Mouse (Mus musculus) embryonic facial prominence, embryonic 13.5 days (tissue): ENCODE results near the gene Dazl. TPM values are rescaled to one million over a fixed set of nuclear protein-coding genes. Genes with fewer than 3 reads are reported as not detected.

ENCODE experiments used
- ATAC-seq: fragments of 200-750 bp; cut with Nextera tagmentation; 2 replicates; pipeline ENCODE4 v1.8.0; 2017; ENCODE audit warnings: low read depth; ENCODE audit not compliant: insufficient number of reproducible peaks, insufficient read depth, low FRiP score, low TSS enrichment
- H3K27ac ChIP-seq: fragments of 300-500 bp; sonication (generic); 2 replicates; pipeline ENCODE4 v1.5.1; 2015; ENCODE audit warnings: moderate library complexity, mild to moderate bottlenecking, inconsistent platforms
- H3K27me3 ChIP-seq: fragments of 300-500 bp; sonication (generic); 2 replicates; pipeline ENCODE4 v1.6.1; 2015; ENCODE audit warnings: mild to moderate bottlenecking, inconsistent platforms
- H3K36me3 ChIP-seq: fragments of 300-500 bp; sonication (generic); 2 replicates; pipeline ENCODE4 v1.6.1; 2015; ENCODE audit warnings: mild to moderate bottlenecking, inconsistent platforms
- H3K4me1 ChIP-seq: fragments of 300-500 bp; sonication (generic); 2 replicates; pipeline ENCODE4 v1.6.1; 2015; ENCODE audit warnings: inconsistent platforms
- H3K4me2 ChIP-seq: fragments of 300-500 bp; sonication (generic); 2 replicates; pipeline ENCODE4 v1.6.1; 2015; ENCODE audit warnings: moderate library complexity, mild to moderate bottlenecking, inconsistent platforms
- H3K4me3 ChIP-seq: fragments of 300-500 bp; sonication (generic); 2 replicates; pipeline ENCODE4 v1.5.1; 2015; ENCODE audit warnings: mild to moderate bottlenecking, inconsistent platforms
- H3K9ac ChIP-seq: fragments of 300-500 bp; sonication (generic); 2 replicates; pipeline ENCODE4 v1.6.1; 2015; ENCODE audit warnings: mild to moderate bottlenecking, inconsistent platforms
- H3K9me3 ChIP-seq: fragments of 300-500 bp; sonication (generic); 2 replicates; pipeline ENCODE4 v1.6.1; 2016; ENCODE audit warnings: inconsistent platforms
- WGBS: fragments of 180-500 bp; shearing (Covaris S2); methylation state at CpG from one replicate; pipeline ENCODE4 v1.1.7; 2015; ENCODE audit warnings: mixed read lengths; 5-methylcytosine and 5-hydroxymethylcytosine counted together
- polyA plus RNA-seq: library from polyadenylated mRNA; unstranded; fragments of >200 nt; fragmentation: Nextera tagmentation; extraction: Ambion mirVana; gene quantifications from 2 replicates; pipeline ENCODE4 v1.2.1, GENCODE M21; 2015

Dazl gene
- polyA plus RNA-seq = 0.44 and 0.58 TPM in 2 replicates

GRCm38 (mm10) chr17:50293241-50293731 lies at the start of gene Dazl:
Dazl (minus strand) TSS chr17:50293636.
- H3K9me3 ChIP-seq = peaks cover 10% of the 10 kb centered on the region
- H3K9ac ChIP-seq = peak within 1 kb of the TSS; percentile 72
- WGBS = 91% methylated on average over 43 of the region's 43 CpGs
- ATAC-seq = 0 out of 2 replicates have a peak, but pooled peaks have one; percentile 22
- peaks cover 6% of the 10 kb centered on the region; the same call in 1 of the 2 replicates for H3K36me3 ChIP-seq
- H3K4me2 ChIP-seq = peak within 1 kb of the TSS; percentile 68
- peak within 1 kb of the TSS; percentile 49 for H3K4me3 ChIP-seq
- H3K4me1 ChIP-seq = 0 out of 2 replicates have a peak, but pooled peaks cover 2% of the 10 kb centered on the region
- peak within 1 kb of the TSS; percentile 76 for H3K27ac ChIP-seq
- no peaks in the 10 kb centered on the region for H3K27me3 ChIP-seq

DNA sequence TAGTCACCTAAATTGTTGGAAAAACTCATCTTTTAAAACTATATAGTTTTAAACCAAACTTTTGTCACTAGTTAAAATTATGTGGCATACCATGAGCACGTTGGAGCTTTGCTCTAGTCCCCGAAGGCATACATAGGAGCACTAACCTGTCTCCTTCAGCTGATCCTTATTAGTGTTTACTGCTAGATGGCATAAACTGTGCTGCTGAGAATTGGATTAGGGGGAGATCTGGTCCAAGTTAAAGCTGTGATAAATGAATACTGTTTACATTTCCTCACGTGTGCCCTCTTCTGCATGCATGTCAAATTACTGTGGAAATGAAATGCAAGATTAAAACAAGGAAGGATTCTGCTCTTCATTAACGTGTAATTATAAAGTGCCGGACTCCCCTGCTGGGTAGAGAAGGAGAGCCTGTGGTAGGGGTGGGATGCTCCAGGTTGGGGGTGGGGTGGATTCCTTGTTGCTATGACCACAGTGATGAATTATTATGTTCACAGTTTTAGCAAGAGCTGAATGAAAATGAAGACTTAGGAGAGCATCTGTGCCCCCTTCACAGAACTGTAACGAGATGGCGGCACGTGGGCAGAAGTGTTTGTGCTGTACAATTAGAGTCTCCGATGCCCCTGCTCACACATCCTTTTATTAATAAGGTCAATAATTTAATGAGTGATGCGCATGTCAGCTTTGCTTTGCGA lies 48.6 kb upstream of the Dazl start:
- peaks cover 5% of the 10 kb centered on the region; the same call in 1 of the 2 replicates for H3K4me1 ChIP-seq
- no peak overlapping the region for H3K4me2 ChIP-seq
- ATAC-seq = no peak
- H3K9me3 ChIP-seq = no peaks in the 10 kb centered on the region
- WGBS = 57% methylated on average over 11 of the region's 11 CpGs
- no peak overlapping the region for H3K9ac ChIP-seq
- H3K36me3 ChIP-seq = no peaks in the 10 kb centered on the region
- no peak overlapping the region for H3K27ac ChIP-seq
- no peaks in the 10 kb centered on the region for H3K27me3 ChIP-seq
- H3K4me3 ChIP-seq = no peak overlapping the region

DNA sequence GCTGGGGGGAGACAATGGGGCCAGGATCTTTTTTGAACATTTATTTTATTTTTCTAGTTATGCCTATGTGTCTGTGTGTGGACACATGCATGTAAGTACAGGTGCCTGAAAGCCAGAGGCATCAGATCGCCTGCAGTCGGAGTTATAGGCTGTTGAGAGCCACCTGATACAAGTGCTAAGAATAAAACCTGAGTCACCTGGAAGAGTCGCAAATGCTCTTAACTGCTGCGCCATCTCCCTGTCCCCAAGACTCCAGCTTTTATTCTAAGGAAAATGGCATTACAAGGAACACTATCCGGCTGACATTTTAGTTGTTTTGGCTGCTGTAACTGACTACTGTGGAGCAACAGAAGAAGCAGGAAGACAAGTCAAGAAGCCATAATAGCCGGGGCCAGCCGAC lies 45.5 kb upstream of the Dazl start:
- Histone ChIP-seq H3K4me2 (no peak overlapping the region), H3K9ac (no peak overlapping the region), H3K4me3 (no peak overlapping the region), H3K27ac (no peak overlapping the region), H3K27me3 (no peaks in the 10 kb centered on the region), H3K4me1 (peaks cover 5% of the 10 kb centered on the region; the same call in 1 of the 2 replicates), H3K9me3 (no peaks in the 10 kb centered on the region), H3K36me3 (no peaks in the 10 kb centered on the region)
- no peak for ATAC-seq
- 89% methylated on average over 7 of the region's 7 CpGs for WGBS

DNA sequence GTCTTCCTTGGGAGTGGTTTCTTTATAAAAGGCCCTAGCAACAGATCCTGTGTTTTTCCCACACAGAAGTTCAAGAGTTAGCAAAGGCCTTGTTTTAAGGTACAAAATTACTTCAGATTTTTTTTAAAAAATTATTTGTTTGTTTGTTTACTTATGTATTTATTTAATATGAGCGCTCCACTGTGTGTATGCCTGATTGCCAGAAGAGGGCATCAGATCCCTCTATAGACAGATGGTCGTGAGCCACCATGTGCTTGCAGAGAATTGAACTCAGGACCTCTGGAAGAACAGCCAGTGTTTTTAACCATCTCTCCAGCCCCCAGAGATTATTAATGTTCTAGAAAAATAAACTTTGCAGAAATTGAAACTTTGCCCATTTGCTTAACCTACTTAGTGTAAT lies 42.3 kb upstream of the Dazl start:
- 68% methylated on average over 2 of the region's 2 CpGs for WGBS
- Histone ChIP-seq H3K36me3 (no peaks in the 10 kb centered on the region), H3K27me3 (no peaks in the 10 kb centered on the region), H3K4me1 (no peaks in the 10 kb centered on the region), H3K4me2 (no peak overlapping the region), H3K9ac (no peak overlapping the region), H3K9me3 (no peaks in the 10 kb centered on the region), H3K27ac (no peak overlapping the region), H3K4me3 (no peak overlapping the region)
- no peak for ATAC-seq

GRCm38 (mm10) chr17:50334694-50335093 lies 41.3 kb upstream of the Dazl start:
- Histone ChIP-seq H3K36me3 (no peaks in the 10 kb centered on the region), H3K4me1 (no peaks in the 10 kb centered on the region), H3K4me2 (no peak overlapping the region), H3K27me3 (no peaks in the 10 kb centered on the region), H3K9me3 (no peaks in the 10 kb centered on the region), H3K27ac (no peak overlapping the region), H3K9ac (no peak overlapping the region), H3K4me3 (no peak overlapping the region)
- ATAC-seq = no peak
- WGBS = 81% methylated on average over 5 of the region's 5 CpGs

GRCm38 (mm10) chr17:50332012-50332300 lies 38.5 kb upstream of the Dazl start:
- ATAC-seq = no peak
- Histone ChIP-seq H3K27me3 (no peaks in the 10 kb centered on the region), H3K4me2 (no peak overlapping the region), H3K9me3 (no peaks in the 10 kb centered on the region), H3K4me3 (no peak overlapping the region), H3K36me3 (no peaks in the 10 kb centered on the region), H3K27ac (no peak overlapping the region), H3K9ac (no peak overlapping the region), H3K4me1 (no peaks in the 10 kb centered on the region)
- WGBS = 83% methylated on average over 7 of the region's 7 CpGs

DNA sequence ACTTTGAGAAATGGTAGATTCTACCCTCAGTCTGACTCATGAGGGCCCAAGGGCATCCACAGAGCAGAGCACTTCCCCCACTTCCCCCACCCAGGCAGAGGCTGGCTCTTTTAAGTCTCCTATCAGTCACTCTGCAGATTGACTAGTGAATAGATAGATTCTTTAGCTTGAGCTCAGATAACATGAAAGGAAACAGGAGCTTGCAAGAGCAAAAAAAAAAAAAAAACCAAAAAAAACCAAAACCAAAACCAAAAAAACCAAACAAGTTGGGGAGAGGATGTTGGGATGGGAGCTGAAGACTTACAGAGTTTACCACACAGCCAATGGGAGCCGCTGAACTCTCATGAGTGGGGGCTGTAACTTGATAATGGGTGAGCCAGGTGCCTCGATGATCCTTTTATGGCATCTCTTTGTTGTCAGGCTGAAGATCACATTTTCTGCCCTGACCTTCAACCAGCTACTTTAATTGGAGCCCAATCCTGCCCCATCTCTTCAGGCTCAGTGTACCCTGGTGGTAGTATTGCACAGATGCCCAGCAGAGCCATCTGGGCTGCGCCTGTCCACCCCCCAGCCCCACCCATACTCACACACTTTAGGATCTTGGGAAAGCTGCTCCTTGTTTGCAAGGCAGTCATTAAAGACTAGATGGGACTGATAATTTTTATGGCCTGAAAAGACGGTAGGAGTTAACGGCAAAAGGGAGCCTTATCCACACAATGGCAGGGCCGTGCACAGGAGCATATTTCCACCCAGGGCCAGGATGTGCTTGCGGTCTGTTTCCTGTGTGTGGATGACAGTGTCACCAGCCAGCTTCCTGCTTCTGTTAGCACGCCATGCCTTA lies 38.0 kb upstream of the Dazl start:
- 72% methylated on average over 8 of the region's 8 CpGs for WGBS
- ATAC-seq = no peak
- H3K4me2 ChIP-seq = no peak overlapping the region
- H3K27me3 ChIP-seq = no peaks in the 10 kb centered on the region
- no peaks in the 10 kb centered on the region for H3K4me1 ChIP-seq
- H3K27ac ChIP-seq = no peak overlapping the region
- no peaks in the 10 kb centered on the region for H3K9me3 ChIP-seq
- H3K9ac ChIP-seq = no peak overlapping the region
- H3K4me3 ChIP-seq = no peak overlapping the region
- no peaks in the 10 kb centered on the region for H3K36me3 ChIP-seq

DNA sequence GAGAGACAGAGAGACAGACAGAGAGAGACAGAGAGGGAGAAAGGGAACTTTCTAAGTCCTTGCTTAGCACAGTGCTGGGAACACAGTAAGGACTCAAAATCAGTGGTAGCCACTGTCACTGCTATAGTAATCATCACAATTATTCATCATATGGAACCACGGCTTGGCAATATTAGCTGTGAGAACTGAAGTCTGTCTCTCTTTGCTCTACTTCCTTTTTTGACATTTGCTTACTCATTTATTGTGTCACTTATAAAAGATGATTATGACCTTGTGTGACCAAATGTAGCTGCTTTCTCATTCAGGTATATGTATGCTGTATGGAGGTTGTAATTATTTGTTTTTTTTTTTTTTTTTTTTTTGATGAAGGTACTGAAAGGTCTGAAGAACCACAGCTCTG lies 36.8 kb upstream of the Dazl start:
- Histone ChIP-seq H3K9me3 (no peaks in the 10 kb centered on the region), H3K27ac (no peak overlapping the region), H3K4me3 (no peak overlapping the region), H3K4me2 (no peak overlapping the region), H3K27me3 (no peaks in the 10 kb centered on the region), H3K9ac (no peak overlapping the region), H3K4me1 (no peaks in the 10 kb centered on the region), H3K36me3 (no peaks in the 10 kb centered on the region)
- WGBS = 94% methylated on average over 1 of the region's 1 CpGs
- no peak for ATAC-seq

DNA sequence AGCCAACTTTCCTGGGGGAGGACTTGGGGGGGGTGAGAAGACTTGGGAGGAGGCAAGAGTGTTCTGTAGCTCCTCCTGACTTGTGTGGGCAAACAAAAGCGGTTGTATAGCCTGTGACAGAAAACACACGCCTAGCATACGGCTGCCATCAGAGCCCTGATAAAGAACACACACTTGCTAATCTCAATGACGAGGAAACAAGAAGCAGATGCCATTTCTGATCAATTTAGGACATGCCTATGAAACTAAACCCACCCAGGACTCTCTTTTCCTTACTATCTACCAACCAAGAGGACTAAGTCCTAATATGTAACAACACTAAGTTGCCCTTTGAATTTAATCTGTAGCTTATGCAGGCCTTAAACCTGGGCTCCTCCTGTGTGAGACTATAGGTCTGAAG lies 31.2 kb upstream of the Dazl start:
- Histone ChIP-seq H3K27ac (no peak overlapping the region), H3K4me2 (no peak overlapping the region), H3K4me1 (no peaks in the 10 kb centered on the region), H3K9ac (no peak overlapping the region), H3K4me3 (no peak overlapping the region), H3K36me3 (no peaks in the 10 kb centered on the region), H3K9me3 (no peaks in the 10 kb centered on the region), H3K27me3 (no peaks in the 10 kb centered on the region)
- no peak for ATAC-seq
- 69% methylated on average over 4 of the region's 4 CpGs for WGBS

GRCm38 (mm10) chr17:50318810-50319209 lies 25.4 kb upstream of the Dazl start:
- Histone ChIP-seq H3K36me3 (no peaks in the 10 kb centered on the region), H3K4me2 (no peak overlapping the region), H3K4me1 (no peaks in the 10 kb centered on the region), H3K4me3 (no peak overlapping the region), H3K27me3 (no peaks in the 10 kb centered on the region), H3K27ac (no peak overlapping the region), H3K9me3 (no peaks in the 10 kb centered on the region), H3K9ac (no peak overlapping the region)
- ATAC-seq = no peak

- no peak overlapping the region for H3K27ac ChIP-seq
- H3K9ac ChIP-seq = no peak overlapping the region
- 66% methylated on average over 11 of the region's 11 CpGs for WGBS
- no peaks in the 10 kb centered on the region for H3K36me3 ChIP-seq
- no peaks in the 10 kb centered on the region for H3K4me1 ChIP-seq
- H3K9me3 ChIP-seq = no peaks in the 10 kb centered on the region
- H3K4me2 ChIP-seq = no peak overlapping the region
- no peak overlapping the region for H3K4me3 ChIP-seq
- no peaks in the 10 kb centered on the region for H3K27me3 ChIP-seq
- ATAC-seq = no peak
Measured at GRCm38 (mm10) chr17:50316216-50317150, 23.0 kb upstream of the Dazl start.
